In genomic region chr12:54448221-54448620, GRCm38 (mm10) we compare ENCODE assay signal across 15 mouse cellular contexts.
DNase-seq lines count a peak whose midpoint lies in the region.
"Had no signal": no experiment of that assay in that cellular context is flagged by ENCODE, and none has a peak within 500 bp of the region (broad histone marks: within the 10 kb centered on the region; RNA-seq: fewer than 3 reads in every experiment).

No protein-coding gene starts in this region.

- DNase-seq in adrenal gland, adult (ENCODE audit: inconsistent age in 2 of 2, low spot score in 1 of 2): peak; percentile 26 to 55
- no peak for DNase-seq in adrenal gland, postnatal 10 days
- DNase-seq in 416B (ENCODE audit: low read depth): peak; percentile 30
- peak; percentile 68 for DNase-seq in kidney, adult 9 months
- peak; percentile 65 to 75 for DNase-seq in kidney, postnatal 25 days
- no peak for DNase-seq in heart, postnatal 10 days
- no peak for DNase-seq in ovary, postnatal 14 days (ENCODE audit: low spot score)
- DNase-seq in lung, postnatal 14 days: no peak
- DNase-seq: cerebellum, adult 8-10 months; gastrocnemius, adult 2 months; heart, adult 11 months; heart, postnatal 36 days; layer of hippocampus, adult 9-11 months; liver, embryonic 13.5 days; thymus, adult 2 months had no signal

- intact Hi-C loops in heart, postnatal 10 days (cut with DNase I): no loop called here

Comparison
In these comparisons a context has a peak if more than half of its experiments do, and no peak if none do; other contexts are left out.
1. DNase-seq: peak in adrenal gland, adult (2 of 2), 416B (single experiment), kidney, adult 9 months (single experiment) and kidney, postnatal 25 days (2 of 2); none in adrenal gland, postnatal 10 days (single experiment), heart, postnatal 10 days (0 of 2), ovary, postnatal 14 days (single experiment) and lung, postnatal 14 days (single experiment).